Mouse (Mus musculus): ENCODE measurements around the gene Hsp90ab1.

DNA sequence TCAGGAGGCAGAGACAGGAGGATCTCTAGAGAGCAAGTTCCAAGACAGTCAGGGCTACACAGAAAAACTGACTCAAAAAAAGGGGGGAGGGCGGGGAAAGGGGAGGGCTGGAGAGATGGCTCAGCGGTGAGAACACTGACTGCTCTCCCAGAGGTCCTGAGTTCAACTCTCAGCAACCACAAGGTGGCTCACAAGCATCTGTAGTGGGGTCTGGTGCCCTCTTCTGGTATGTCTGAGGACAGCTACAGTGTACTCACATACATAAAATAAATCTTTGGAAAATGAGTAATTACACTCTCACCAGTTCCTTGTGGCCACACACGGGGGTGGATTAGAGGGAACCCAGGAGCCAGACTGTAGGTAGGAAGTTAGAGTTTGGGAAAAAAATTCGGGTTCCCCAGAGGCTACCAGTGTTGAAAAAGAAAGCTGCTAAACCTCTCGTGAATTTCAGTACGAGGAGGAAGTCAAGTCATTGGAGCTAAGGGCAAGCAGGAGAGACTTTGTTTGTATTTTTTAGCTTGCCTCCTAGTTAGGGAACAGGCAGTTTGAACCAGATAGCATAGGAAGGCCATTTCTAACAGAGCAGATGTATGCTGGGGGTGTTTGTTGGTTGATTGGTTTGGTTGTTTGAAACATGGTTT lies 9.8 kb upstream of the Hsp90ab1 start:
- TF ChIP-seq CTCF (conservative IDR thresholded peaks at IDR 0.05; ENCODE audit: low read length) (peak; percentile 52), POU5F1 (IDR thresholded peaks at IDR 0.05; ENCODE audit: borderline replicate concordance, low read length) (no peak)
